ENCODE assay signal across 25 mouse cellular contexts in the genomic region with DNA sequence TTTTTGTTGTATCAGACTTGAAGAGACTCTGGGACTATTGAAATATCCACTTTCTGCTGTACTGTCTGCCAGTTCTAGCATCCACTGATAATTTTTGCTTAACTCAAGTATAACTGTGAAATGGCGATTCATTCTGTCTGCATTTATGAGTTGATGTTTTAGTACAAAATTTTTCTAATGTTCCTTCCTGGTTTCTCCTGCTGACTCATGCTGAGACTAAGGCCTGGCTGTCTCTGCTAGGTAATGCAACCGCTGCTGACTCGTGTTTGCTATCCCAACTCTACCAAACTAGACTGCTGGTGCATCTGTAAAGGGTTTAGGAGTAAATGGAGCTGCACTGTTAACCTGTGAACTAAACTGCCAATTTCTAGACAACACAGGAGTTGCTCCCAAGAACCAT. TPM values are rescaled to one million over a fixed set of nuclear protein-coding genes. Genes with fewer than 3 reads are reported as not detected.
A peak's percentile ranks its signal among the peaks of the same experiment; 100 is the strongest.
DNase-seq lines count a peak whose midpoint lies in the region; ATAC-seq and TF ChIP-seq lines count a peak whose summit lies in the region.
"Had no signal": no experiment of that assay in that cellular context is flagged by ENCODE, and none has a peak within 500 bp of the region (broad histone marks: within the 10 kb centered on the region; RNA-seq: fewer than 3 reads in every experiment).

No protein-coding gene starts in this region.

- H3K27me3 ChIP-seq in stomach, postnatal 0 days (ENCODE audit: control insufficient read depth, insufficient read depth, low read length), result no peaks in the 10 kb centered on the region
- no peaks in the 10 kb centered on the region for H3K27me3 ChIP-seq in limb, embryonic 10.5 days (ENCODE audit: low read depth, poor library complexity, severe bottlenecking)
- H3K27me3 ChIP-seq: embryonic facial prominence, embryonic 15.5 days; forebrain, embryonic 15.5 days; heart, embryonic 15.5 days; intestine, embryonic 15.5 days had no signal

- H3K9ac ChIP-seq in stomach, postnatal 0 days (ENCODE audit: low read length), result no peak overlapping the region
- H3K9ac ChIP-seq: embryonic facial prominence, embryonic 15.5 days; forebrain, embryonic 15.5 days; heart, embryonic 15.5 days; hindbrain, embryonic 14.5 days; intestine, embryonic 15.5 days had no signal

- TF ChIP-seq EP300 in stomach, postnatal 0 days (optimal IDR thresholded peaks at IDR 0.05), result no peak

- peak; percentile 47; the same call in 1 of the 2 replicates for ATAC-seq in stomach, postnatal 0 days (ENCODE audit: low FRiP score, low TSS enrichment)
- ATAC-seq: activated CD4-positive, CD25-positive, alpha-beta regulatory T cell, adult 4 months; forebrain, embryonic 15.5 days; intestine, embryonic 15.5 days had no signal

- 75% methylated on average over 3 of the region's 3 CpGs for WGBS in stomach, postnatal 0 days
- WGBS in limb, embryonic 10.5 days, result 78% methylated on average over 3 of the region's 3 CpGs

- H3K36me3 ChIP-seq in stomach, postnatal 0 days (ENCODE audit: control insufficient read depth, insufficient read depth, low read length), result no peaks in the 10 kb centered on the region
- H3K36me3 ChIP-seq in limb, embryonic 10.5 days, result peaks cover 9% of the 10 kb centered on the region
- H3K36me3 ChIP-seq: intestine, embryonic 15.5 days had no signal

- TF ChIP-seq CTCF in stomach, postnatal 0 days (IDR thresholded peaks at IDR 0.05; ENCODE audit: low read depth), result no peak

- H3K4me3 ChIP-seq in stomach, postnatal 0 days (ENCODE audit: low read depth, low read length), result no peak overlapping the region
- H3K4me3 ChIP-seq in limb, embryonic 10.5 days, result no peak overlapping the region
- H3K4me3 ChIP-seq: embryonic facial prominence, embryonic 15.5 days; erythroblast, embryonic 14.5 days; forebrain, embryonic 10.5 days; forebrain, embryonic 15.5 days; heart, embryonic 15.5 days; intestine, embryonic 15.5 days had no signal

- no peaks in the 10 kb centered on the region for H3K4me1 ChIP-seq in stomach, postnatal 0 days (replicated peaks; ENCODE audit: control insufficient read depth, insufficient read depth)
- peaks cover 4% of the 10 kb centered on the region for H3K4me1 ChIP-seq in limb, embryonic 10.5 days
- H3K4me1 ChIP-seq: embryonic facial prominence, embryonic 15.5 days; forebrain, embryonic 15.5 days; heart, embryonic 15.5 days; intestine, embryonic 15.5 days had no signal

- DNase-seq in 3T3-L1 (ENCODE audit: low read depth, low spot score) (peak; percentile 58), ES-CJ7 (ENCODE audit: low read depth, low spot score) (peak; percentile 2), NIH3T3 (ENCODE audit: low read depth) (peak; percentile 64)
- DNase-seq in stomach, postnatal 0 days (ENCODE audit: low spot score), result no peak
- DNase-seq in limb, embryonic 10.5 days (ENCODE audit: low spot score), result no peak
- DNase-seq in urinary bladder, adult 2 months (ENCODE audit: low spot score), result no peak
- no peak for DNase-seq in heart, adult 8-10 months (ENCODE audit: low spot score)
- DNase-seq: adrenal gland, postnatal 14 days; cerebellum, adult 11-12 months; cerebellum, adult 9-11 months; embryo, embryonic 11 days; gastrocnemius, postnatal 10 days; heart, adult 18-20 months; heart, postnatal 14 days; kidney, adult 18-20 months had no signal

- no peaks in the 10 kb centered on the region for H3K9me3 ChIP-seq in stomach, postnatal 0 days (ENCODE audit: control insufficient read depth, low read length)
- H3K9me3 ChIP-seq in limb, embryonic 10.5 days (replicated peaks), result no peaks in the 10 kb centered on the region
- H3K9me3 ChIP-seq: embryonic facial prominence, embryonic 15.5 days; forebrain, embryonic 10.5 days; forebrain, embryonic 15.5 days; heart, embryonic 15.5 days; intestine, embryonic 15.5 days had no signal

- no peak overlapping the region for H3K27ac ChIP-seq in stomach, postnatal 0 days (replicated peaks)
- no peak overlapping the region for H3K27ac ChIP-seq in limb, embryonic 10.5 days
- H3K27ac ChIP-seq: embryonic facial prominence, embryonic 15.5 days; forebrain, embryonic 10.5 days; forebrain, embryonic 15.5 days; heart, embryonic 15.5 days; hindbrain, embryonic 14.5 days; intestine, embryonic 15.5 days had no signal

- H3K4me2 ChIP-seq in stomach, postnatal 0 days (replicated peaks; ENCODE audit: low read depth), result no peak overlapping the region
- H3K4me2 ChIP-seq: embryonic facial prominence, embryonic 15.5 days; forebrain, embryonic 15.5 days; heart, embryonic 11.5 days; heart, embryonic 15.5 days; hindbrain, embryonic 14.5 days; intestine, embryonic 15.5 days had no signal

RNA-seq across cellular contexts. Expression of gene Afg3l1, which starts 10.2 kb away (rescaled TPM):
- 28.1 and 28.4 TPM in 2 replicates for polyA plus RNA-seq in stomach, postnatal 0 days (2015; fragmentation: Nextera tagmentation; extraction: Ambion mirVana)
- 57.2 and 65.0 TPM in 2 replicates for polyA plus RNA-seq in limb, embryonic 10.5 days (2016; fragmentation: Nextera tagmentation; extraction: Ambion mirVana)
- 22.3 and 23.5 TPM in 2 replicates for polyA plus RNA-seq in urinary bladder, adult 2 months (2012; rRNA removed)
- total RNA-seq in heart, adult 8-10 months (2022), result 10 to 100 TPM; 59.2 to 78.1 (median 73.3) TPM

RNA-seq across cellular contexts. Expression of gene Def8, which starts 44.1 kb away (rescaled TPM):
- polyA plus RNA-seq in stomach, postnatal 0 days (2015; fragmentation: Nextera tagmentation; extraction: Ambion mirVana), result 20.6 and 22.5 TPM in 2 replicates
- 43.6 and 44.1 TPM in 2 replicates for polyA plus RNA-seq in limb, embryonic 10.5 days (2016; fragmentation: Nextera tagmentation; extraction: Ambion mirVana)
- polyA plus RNA-seq in urinary bladder, adult 2 months (2012; rRNA removed), result 28.7 and 32.1 TPM in 2 replicates
- total RNA-seq in heart, adult 8-10 months (2022), result 10 to 100 TPM; 64.0 to 74.9 (median 68.1) TPM

RNA-seq across cellular contexts. Expression of gene Dbndd1, which starts 47.8 kb away (rescaled TPM):
- polyA plus RNA-seq in stomach, postnatal 0 days (2015; fragmentation: Nextera tagmentation; extraction: Ambion mirVana), result 0.89 and 1.4 TPM in 2 replicates
- 6.1 and 7.4 TPM in 2 replicates for polyA plus RNA-seq in limb, embryonic 10.5 days (2016; fragmentation: Nextera tagmentation; extraction: Ambion mirVana)
- 1.0 and 1.1 TPM in 2 replicates for polyA plus RNA-seq in urinary bladder, adult 2 months (2012; rRNA removed)
- total RNA-seq in heart, adult 8-10 months (2022), result not detected
- total RNA-seq: heart, adult 18-20 months; heart, postnatal 14 days; hematopoietic stem cell, adult 5-6 weeks had no signal
- polyA plus RNA-seq: erythroblast, embryonic 14.5 days had no signal

RNA-seq across cellular contexts. Expression of gene Gas8, which starts 51.2 kb away (rescaled TPM):
- 10.6 and 11.3 TPM in 2 replicates for polyA plus RNA-seq in stomach, postnatal 0 days (2015; fragmentation: Nextera tagmentation; extraction: Ambion mirVana)
- polyA plus RNA-seq in limb, embryonic 10.5 days (2016; fragmentation: Nextera tagmentation; extraction: Ambion mirVana), result 41.1 TPM in 2 replicates
- polyA plus RNA-seq in urinary bladder, adult 2 months (2012; rRNA removed), result 19.0 and 20.0 TPM in 2 replicates
- 1 to 10 TPM; 2.9 to 5.6 (median 4.0) TPM for total RNA-seq in heart, adult 8-10 months (2022)

RNA-seq across cellular contexts. Expression of gene Tubb3, which starts 56.3 kb away (rescaled TPM):
- 24.4 and 24.7 TPM in 2 replicates for polyA plus RNA-seq in stomach, postnatal 0 days (2015; fragmentation: Nextera tagmentation; extraction: Ambion mirVana)
- polyA plus RNA-seq in limb, embryonic 10.5 days (2016; fragmentation: Nextera tagmentation; extraction: Ambion mirVana), result 6.9 and 7.9 TPM in 2 replicates
- polyA plus RNA-seq in urinary bladder, adult 2 months (2012; rRNA removed), result 3.6 and 3.7 TPM in 2 replicates
- under 1 TPM; 0.22 to 0.75 (median 0.35) TPM for total RNA-seq in heart, adult 8-10 months (2022)

Comparison
In these comparisons a context has a peak if more than half of its experiments do, and no peak if none do; other contexts are left out.
1. DNase-seq: peak in 3T3-L1 (single experiment), ES-CJ7 (single experiment) and NIH3T3 (single experiment); none in stomach, postnatal 0 days (single experiment), limb, embryonic 10.5 days (single experiment), urinary bladder, adult 2 months (single experiment) and heart, adult 8-10 months (single experiment).